Mouse (Mus musculus): ENCODE measurements around the gene Ntrk3. TPM values are rescaled to one million over a fixed set of nuclear protein-coding genes. Genes with fewer than 3 reads are reported as not detected.

Ntrk3 gene
- polyA plus RNA-seq, 1 experiment from 2014 or later = 0.49 TPM

- no peaks in the 10 kb centered on the region for H3K9me3 ChIP-seq (replicated peaks)
- no peak overlapping the region for H3K4me3 ChIP-seq
- no peak overlapping the region for H3K9ac ChIP-seq
- ATAC-seq (ENCODE audit: insufficient number of reproducible peaks, low FRiP score) = no peak
- no peaks in the 10 kb centered on the region for H3K27me3 ChIP-seq (replicated peaks)
- H3K4me1 ChIP-seq (replicated peaks) = no peaks in the 10 kb centered on the region
- 76% methylated on average over 5 of the region's 5 CpGs for WGBS
- H3K27ac ChIP-seq (ENCODE audit: poor library complexity, severe bottlenecking) = no peak overlapping the region
- H3K36me3 ChIP-seq = no peaks in the 10 kb centered on the region
- no peak overlapping the region for H3K4me2 ChIP-seq
Measured at GRCm38 (mm10) chr7:78555532-78555931, 182.3 kb downstream of the Ntrk3 start.

GRCm38 (mm10) chr7:78549461-78549860 lies 188.4 kb downstream of the Ntrk3 start:
- Histone ChIP-seq H3K9me3 (replicated peaks) (peaks cover 13% of the 10 kb centered on the region), H3K27me3 (replicated peaks) (no peaks in the 10 kb centered on the region; the same call in 1 of the 2 replicates), H3K4me2 (no peak overlapping the region), H3K9ac (no peak overlapping the region), H3K36me3 (no peaks in the 10 kb centered on the region), H3K27ac (ENCODE audit: poor library complexity, severe bottlenecking) (no peak overlapping the region), H3K4me3 (no peak overlapping the region), H3K4me1 (replicated peaks) (no peaks in the 10 kb centered on the region)
- WGBS = 81% methylated on average over 8 of the region's 8 CpGs
- no peak for ATAC-seq (ENCODE audit: insufficient number of reproducible peaks, low FRiP score)

GRCm38 (mm10) chr7:78548721-78549120 lies 189.1 kb downstream of the Ntrk3 start:
- Histone ChIP-seq H3K4me2 (no peak overlapping the region), H3K36me3 (no peaks in the 10 kb centered on the region), H3K27me3 (replicated peaks) (no peaks in the 10 kb centered on the region; the same call in 1 of the 2 replicates), H3K9me3 (replicated peaks) (peaks cover 13% of the 10 kb centered on the region), H3K9ac (no peak overlapping the region), H3K27ac (ENCODE audit: poor library complexity, severe bottlenecking) (no peak overlapping the region), H3K4me3 (no peak overlapping the region), H3K4me1 (replicated peaks) (no peaks in the 10 kb centered on the region)
- 75% methylated on average over 5 of the region's 5 CpGs for WGBS
- no peak for ATAC-seq (ENCODE audit: insufficient number of reproducible peaks, low FRiP score)

GRCm38 (mm10) chr7:78546551-78546950 lies 191.3 kb downstream of the Ntrk3 start:
- Histone ChIP-seq H3K4me3 (no peak overlapping the region), H3K4me1 (replicated peaks) (no peaks in the 10 kb centered on the region), H3K4me2 (no peak overlapping the region), H3K27me3 (replicated peaks) (no peaks in the 10 kb centered on the region; the same call in 1 of the 2 replicates), H3K9ac (no peak overlapping the region), H3K27ac (ENCODE audit: poor library complexity, severe bottlenecking) (no peak overlapping the region), H3K9me3 (replicated peaks) (peaks cover 13% of the 10 kb centered on the region), H3K36me3 (no peaks in the 10 kb centered on the region)
- 61% methylated on average over 10 of the region's 10 CpGs for WGBS
- ATAC-seq (ENCODE audit: insufficient number of reproducible peaks, low FRiP score) = no peak

GRCm38 (mm10) chr7:78542468-78542867 lies 195.3 kb downstream of the Ntrk3 start:
- no peak overlapping the region for H3K9ac ChIP-seq
- H3K9me3 ChIP-seq (replicated peaks) = peaks cover 10% of the 10 kb centered on the region
- no peaks in the 10 kb centered on the region for H3K4me1 ChIP-seq (replicated peaks)
- H3K27me3 ChIP-seq (replicated peaks) = no peaks in the 10 kb centered on the region; the same call in 1 of the 2 replicates
- ATAC-seq (ENCODE audit: insufficient number of reproducible peaks, low FRiP score) = no peak
- H3K4me2 ChIP-seq = no peak overlapping the region
- WGBS = 74% methylated on average over 4 of the region's 4 CpGs
- no peak overlapping the region for H3K4me3 ChIP-seq
- no peaks in the 10 kb centered on the region for H3K36me3 ChIP-seq
- H3K27ac ChIP-seq (ENCODE audit: poor library complexity, severe bottlenecking) = no peak overlapping the region

GRCm38 (mm10) chr7:78530286-78530685 lies 207.5 kb downstream of the Ntrk3 start:
- Histone ChIP-seq H3K4me3 (no peak overlapping the region), H3K9me3 (replicated peaks) (no peaks in the 10 kb centered on the region), H3K36me3 (no peaks in the 10 kb centered on the region), H3K27ac (ENCODE audit: poor library complexity, severe bottlenecking) (no peak overlapping the region), H3K27me3 (replicated peaks) (no peaks in the 10 kb centered on the region), H3K9ac (no peak overlapping the region), H3K4me2 (no peak overlapping the region), H3K4me1 (replicated peaks) (no peaks in the 10 kb centered on the region)
- WGBS = 50% methylated on average over 6 of the region's 6 CpGs
- ATAC-seq (ENCODE audit: insufficient number of reproducible peaks, low FRiP score) = no peak

GRCm38 (mm10) chr7:78528008-78528407 lies 209.8 kb downstream of the Ntrk3 start:
- H3K27me3 ChIP-seq (replicated peaks) = no peaks in the 10 kb centered on the region
- H3K4me2 ChIP-seq = no peak overlapping the region
- H3K4me1 ChIP-seq (replicated peaks) = no peaks in the 10 kb centered on the region
- H3K4me3 ChIP-seq = no peak overlapping the region
- no peaks in the 10 kb centered on the region for H3K36me3 ChIP-seq
- no peak overlapping the region for H3K27ac ChIP-seq (ENCODE audit: poor library complexity, severe bottlenecking)
- no peak overlapping the region for H3K9ac ChIP-seq
- WGBS = 84% methylated on average over 3 of the region's 3 CpGs
- ATAC-seq (ENCODE audit: insufficient number of reproducible peaks, low FRiP score) = no peak
- no peaks in the 10 kb centered on the region for H3K9me3 ChIP-seq (replicated peaks)

- Histone ChIP-seq H3K9ac (no peak overlapping the region), H3K4me2 (no peak overlapping the region), H3K27me3 (replicated peaks) (no peaks in the 10 kb centered on the region), H3K27ac (ENCODE audit: poor library complexity, severe bottlenecking) (no peak overlapping the region), H3K36me3 (no peaks in the 10 kb centered on the region), H3K9me3 (replicated peaks) (no peaks in the 10 kb centered on the region), H3K4me3 (no peak overlapping the region), H3K4me1 (replicated peaks) (no peaks in the 10 kb centered on the region)
- ATAC-seq (ENCODE audit: insufficient number of reproducible peaks, low FRiP score) = no peak
- WGBS = 55% methylated on average over 4 of the region's 4 CpGs
Measured at GRCm38 (mm10) chr7:78527564-78527963, 210.2 kb downstream of the Ntrk3 start.

GRCm38 (mm10) chr7:78520243-78520927 lies 217.4 kb downstream of the Ntrk3 start:
- Histone ChIP-seq H3K9ac (no peak overlapping the region), H3K4me2 (no peak overlapping the region), H3K36me3 (no peaks in the 10 kb centered on the region), H3K4me3 (no peak overlapping the region), H3K9me3 (replicated peaks) (no peaks in the 10 kb centered on the region), H3K27ac (ENCODE audit: poor library complexity, severe bottlenecking) (no peak overlapping the region), H3K27me3 (replicated peaks) (no peaks in the 10 kb centered on the region), H3K4me1 (replicated peaks) (no peaks in the 10 kb centered on the region)
- ATAC-seq (ENCODE audit: insufficient number of reproducible peaks, low FRiP score) = no peak
- WGBS = 74% methylated on average over 9 of the region's 9 CpGs

- no peaks in the 10 kb centered on the region for H3K36me3 ChIP-seq
- no peak overlapping the region for H3K4me3 ChIP-seq
- H3K4me1 ChIP-seq (replicated peaks) = no peaks in the 10 kb centered on the region
- no peaks in the 10 kb centered on the region for H3K9me3 ChIP-seq (replicated peaks)
- 80% methylated on average over 3 of the region's 3 CpGs for WGBS
- H3K27me3 ChIP-seq (replicated peaks) = no peaks in the 10 kb centered on the region
- H3K4me2 ChIP-seq = no peak overlapping the region
- no peak overlapping the region for H3K27ac ChIP-seq (ENCODE audit: poor library complexity, severe bottlenecking)
- no peak for ATAC-seq (ENCODE audit: insufficient number of reproducible peaks, low FRiP score)
- no peak overlapping the region for H3K9ac ChIP-seq
Measured at GRCm38 (mm10) chr7:78519689-78520088, 218.1 kb downstream of the Ntrk3 start.

- Histone ChIP-seq H3K27ac (ENCODE audit: poor library complexity, severe bottlenecking) (no peak overlapping the region), H3K4me1 (replicated peaks) (no peaks in the 10 kb centered on the region), H3K27me3 (replicated peaks) (no peaks in the 10 kb centered on the region), H3K4me2 (no peak overlapping the region), H3K4me3 (no peak overlapping the region), H3K36me3 (no peaks in the 10 kb centered on the region), H3K9me3 (replicated peaks) (no peaks in the 10 kb centered on the region), H3K9ac (no peak overlapping the region)
- 81% methylated on average over 5 of the region's 5 CpGs for WGBS
- no peak for ATAC-seq (ENCODE audit: insufficient number of reproducible peaks, low FRiP score)
Measured at GRCm38 (mm10) chr7:78518760-78519363, 218.9 kb downstream of the Ntrk3 start.

Measured in heart, embryonic 12.5 days (tissue).